Mouse (Mus musculus) liver, embryonic 13.5 days (tissue): ENCODE measurements around the gene Tatdn3. TPM values are rescaled to one million over a fixed set of nuclear protein-coding genes. Genes with fewer than 3 reads are reported as not detected.
"Not testable (repeated sequence)": the region's sequence is repeated elsewhere in the genome, so short reads cannot be mapped to it uniquely, and the experiment has no call there.

Source experiments
- ATAC-seq: fragments of 200-750 bp; cut with Nextera tagmentation; 2 replicates; pipeline ENCODE4 v1.8.0; 2017; ENCODE audit warnings: low read depth, mild to moderate bottlenecking, moderate number of reproducible peaks, moderate library complexity
- DNase-seq: peaks from one replicate; pipeline ENCODE4 v3.0.0; 2022
- H3K27ac ChIP-seq: fragments of 300-500 bp; sonication (generic); 2 replicates; pipeline ENCODE4 v1.5.1; 2015; ENCODE audit warnings: moderate library complexity, mild to moderate bottlenecking, inconsistent platforms
- H3K27me3 ChIP-seq: fragments of 300-500 bp; sonication (generic); 2 replicates; pipeline ENCODE4 v1.6.1; 2015; ENCODE audit warnings: mild to moderate bottlenecking, inconsistent platforms
- H3K36me3 ChIP-seq: fragments of 300-500 bp; sonication (generic); 2 replicates; pipeline ENCODE4 v1.6.1; 2015; ENCODE audit warnings: mild to moderate bottlenecking, inconsistent platforms
- H3K4me1 ChIP-seq: fragments of 300-500 bp; sonication (generic); replicated peaks from 2 replicates; pipeline ENCODE4 v1.6.1; 2015; ENCODE audit warnings: inconsistent platforms
- H3K4me2 ChIP-seq: fragments of 300-500 bp; sonication (generic); 2 replicates; pipeline ENCODE4 v1.6.1; 2015; ENCODE audit warnings: inconsistent platforms, mild to moderate bottlenecking, moderate library complexity
- H3K4me3 ChIP-seq: fragments of 300-500 bp; sonication (generic); replicated peaks from 2 replicates; pipeline ENCODE4 v1.5.1; 2015; ENCODE audit warnings: mild to moderate bottlenecking, inconsistent platforms
- H3K9ac ChIP-seq: fragments of 300-500 bp; sonication (generic); 2 replicates; pipeline ENCODE4 v1.6.1; 2015; ENCODE audit warnings: mild to moderate bottlenecking, inconsistent platforms
- H3K9me3 ChIP-seq: fragments of 300-500 bp; sonication (generic); replicated peaks from 2 replicates; pipeline ENCODE4 v1.6.1; 2016; ENCODE audit warnings: inconsistent platforms
- WGBS: fragments of 180-500 bp; shearing (Covaris S2); methylation state at CpG from one replicate; pipeline ENCODE4 v1.1.7; 2015; ENCODE audit not compliant: insufficient replicate concordance; 5-methylcytosine and 5-hydroxymethylcytosine counted together
- polyA plus RNA-seq: library from polyadenylated mRNA; unstranded; fragments of >200 nt; fragmentation: Nextera tagmentation; extraction: Ambion mirVana; gene quantifications from 2 replicates; pipeline ENCODE4 v1.2.1, GENCODE M21; 2015

Gene Tatdn3
- polyA plus RNA-seq, 1 experiment from 2014 or later = 8.6 TPM

- no peak overlapping the region for H3K9ac ChIP-seq
- no peaks in the 10 kb centered on the region for H3K27me3 ChIP-seq
- H3K4me1 ChIP-seq = peaks cover 22% of the 10 kb centered on the region
- H3K4me3 ChIP-seq = no peak overlapping the region
- no peaks in the 10 kb centered on the region for H3K36me3 ChIP-seq
- H3K4me2 ChIP-seq = no peak overlapping the region
- H3K9me3 ChIP-seq = no peaks in the 10 kb centered on the region
- WGBS = 31% methylated on average over 8 of the region's 8 CpGs
- DNase-seq = peak; percentile 66
- peak; percentile 91 for ATAC-seq
- peak overlapping the region; percentile 66 for H3K27ac ChIP-seq
Observed at GRCm38 (mm10) chr1:191054870-191055532, 7.7 kb downstream of the Tatdn3 start.

- DNase-seq = no peak
- H3K36me3 ChIP-seq = no peaks in the 10 kb centered on the region
- WGBS = 68% methylated on average over 3 of the region's 3 CpGs
Observed at GRCm38 (mm10) chr1:191053555-191053954, 9.2 kb downstream of the Tatdn3 start.

GRCm38 (mm10) chr1:191046231-191046824 lies 16.4 kb downstream of the Tatdn3 start:
- DNase-seq (no peak), ATAC-seq (no peak)
- Histone ChIP-seq H3K27ac (no peak overlapping the region), H3K27me3 (no peaks in the 10 kb centered on the region), H3K4me2 (no peak overlapping the region), H3K4me1 (peaks cover 23% of the 10 kb centered on the region), H3K9me3 (no peaks in the 10 kb centered on the region), H3K4me3 (no peak overlapping the region), H3K9ac (no peak overlapping the region), H3K36me3 (no peaks in the 10 kb centered on the region)
- 69% methylated on average over 7 of the region's 7 CpGs for WGBS

More at GRCm38 (mm10) chr1:191053555-191053954, 9.2 kb downstream of the Tatdn3 start:
- no peaks in the 10 kb centered on the region for H3K9me3 ChIP-seq
- no peak overlapping the region for H3K4me3 ChIP-seq
- no peak overlapping the region for H3K9ac ChIP-seq
- no peak overlapping the region for H3K4me2 ChIP-seq
- no peak for ATAC-seq
- no peak overlapping the region for H3K27ac ChIP-seq
- H3K27me3 ChIP-seq = no peaks in the 10 kb centered on the region
- H3K4me1 ChIP-seq = peaks cover 22% of the 10 kb centered on the region

GRCm38 (mm10) chr1:191045264-191045663 lies 17.5 kb downstream of the Tatdn3 start:
- Histone ChIP-seq H3K4me3 (no peak overlapping the region), H3K27me3 (no peaks in the 10 kb centered on the region), H3K27ac (peak overlapping the region; percentile 50), H3K36me3 (no peaks in the 10 kb centered on the region), H3K4me2 (no peak overlapping the region), H3K9me3 (no peaks in the 10 kb centered on the region), H3K4me1 (peaks cover 23% of the 10 kb centered on the region), H3K9ac (no peak overlapping the region)
- whole genome bisulfite sequencing = 61% methylated on average over 2 of the region's 2 CpGs
- ATAC-seq = peak; percentile 87
- no peak for DNase-seq

GRCm38 (mm10) chr1:191042688-191043087 lies 20.0 kb downstream of the Tatdn3 start:
- no peaks in the 10 kb centered on the region for H3K36me3 ChIP-seq
- ATAC-seq = no peak
- whole genome bisulfite sequencing = 55% methylated on average over 3 of the region's 3 CpGs

GRCm38 (mm10) chr1:191042106-191042505 lies 20.6 kb downstream of the Tatdn3 start:
- DNase-seq = no peak

More at GRCm38 (mm10) chr1:191042688-191043087, 20.0 kb downstream of the Tatdn3 start:
- no peak for DNase-seq
- Histone ChIP-seq H3K27ac (no peak overlapping the region), H3K27me3 (no peaks in the 10 kb centered on the region), H3K9ac (no peak overlapping the region), H3K4me2 (no peak overlapping the region), H3K9me3 (no peaks in the 10 kb centered on the region), H3K4me1 (peaks cover 23% of the 10 kb centered on the region), H3K4me3 (no peak overlapping the region)

GRCm38 (mm10) chr1:191041352-191041751 lies 21.4 kb downstream of the Tatdn3 start:
- no peak overlapping the region for H3K27ac ChIP-seq
- no peaks in the 10 kb centered on the region for H3K9me3 ChIP-seq
- H3K36me3 ChIP-seq = no peaks in the 10 kb centered on the region
- peaks cover 23% of the 10 kb centered on the region for H3K4me1 ChIP-seq
- H3K9ac ChIP-seq = no peak overlapping the region
- no peak for ATAC-seq
- H3K4me2 ChIP-seq = no peak overlapping the region
- no peak for DNase-seq
- no peaks in the 10 kb centered on the region for H3K27me3 ChIP-seq
- H3K4me3 ChIP-seq = no peak overlapping the region

More at GRCm38 (mm10) chr1:191042106-191042505, 20.6 kb downstream of the Tatdn3 start:
- no peak for ATAC-seq
- no peak overlapping the region for H3K4me3 ChIP-seq
- H3K27me3 ChIP-seq = no peaks in the 10 kb centered on the region
- H3K27ac ChIP-seq = no peak overlapping the region
- H3K9me3 ChIP-seq = no peaks in the 10 kb centered on the region
- WGBS = 77% methylated on average over 5 of the region's 5 CpGs
- H3K4me2 ChIP-seq = no peak overlapping the region
- peaks cover 23% of the 10 kb centered on the region for H3K4me1 ChIP-seq
- no peak overlapping the region for H3K9ac ChIP-seq
- no peaks in the 10 kb centered on the region for H3K36me3 ChIP-seq

- Histone ChIP-seq H3K9ac (no peak overlapping the region), H3K4me1 (peaks cover 7% of the 10 kb centered on the region), H3K4me3 (no peak overlapping the region), H3K36me3 (no peaks in the 10 kb centered on the region), H3K4me2 (no peak overlapping the region), H3K27ac (no peak overlapping the region), H3K9me3 (no peaks in the 10 kb centered on the region), H3K27me3 (no peaks in the 10 kb centered on the region)
- no peak for ATAC-seq
- WGBS = 73% methylated on average over 4 of the region's 4 CpGs
- no peak for DNase-seq
Observed at GRCm38 (mm10) chr1:191037999-191038398, 24.7 kb downstream of the Tatdn3 start.

- Histone ChIP-seq H3K27ac (no peak within 1 kb of the TSS), H3K9me3 (no peaks in the 10 kb centered on the region), H3K4me1 (no peaks in the 10 kb centered on the region), H3K4me2 (no peak within 1 kb of the TSS), H3K27me3 (no peaks in the 10 kb centered on the region), H3K4me3 (no peak within 1 kb of the TSS), H3K36me3 (no peaks in the 10 kb centered on the region), H3K9ac (no peak within 1 kb of the TSS)
- ATAC-seq (no peak), DNase-seq (no peak)
- WGBS = 58% methylated on average over 6 of the region's 6 CpGs
Observed at GRCm38 (mm10) chr1:191036554-191037334, 26.0 kb downstream of the Tatdn3 start, which contains the start of gene Spata45. Gene Spata45, plus strand, starts transcription at chr1:191036639.

- Histone ChIP-seq H3K9me3 (no peaks in the 10 kb centered on the region), H3K27me3 (no peaks in the 10 kb centered on the region), H3K27ac (no peak overlapping the region), H3K36me3 (no peaks in the 10 kb centered on the region), H3K9ac (no peak overlapping the region), H3K4me2 (no peak overlapping the region), H3K4me1 (no peaks in the 10 kb centered on the region), H3K4me3 (no peak overlapping the region)
- ATAC-seq (no peak), DNase-seq (no peak)
- 34% methylated on average over 4 of the region's 4 CpGs for WGBS
Observed at GRCm38 (mm10) chr1:191035649-191036048, 27.1 kb downstream of the Tatdn3 start.

GRCm38 (mm10) chr1:191030922-191031425 lies 31.8 kb downstream of the Tatdn3 start:
- not testable (repeated sequence) for H3K27me3 ChIP-seq, DNase-seq, H3K27ac ChIP-seq, H3K9me3 ChIP-seq, H3K9ac ChIP-seq, ATAC-seq, H3K4me2 ChIP-seq, H3K4me1 ChIP-seq, H3K36me3 ChIP-seq, H3K4me3 ChIP-seq
- 52% methylated on average over 6 of the region's 6 CpGs for whole genome bisulfite sequencing
